Mouse (Mus musculus): Measurements from ENCODE around the gene Tubb2b. TPM values are rescaled to one million over a fixed set of nuclear protein-coding genes. Genes with fewer than 3 reads are reported as not detected.
A peak's percentile ranks its signal among the peaks of the same experiment; 100 is the strongest.

The Tubb2b gene
- polyA plus RNA-seq, 1 experiment from 2014 or later: 15.4 TPM

DNA sequence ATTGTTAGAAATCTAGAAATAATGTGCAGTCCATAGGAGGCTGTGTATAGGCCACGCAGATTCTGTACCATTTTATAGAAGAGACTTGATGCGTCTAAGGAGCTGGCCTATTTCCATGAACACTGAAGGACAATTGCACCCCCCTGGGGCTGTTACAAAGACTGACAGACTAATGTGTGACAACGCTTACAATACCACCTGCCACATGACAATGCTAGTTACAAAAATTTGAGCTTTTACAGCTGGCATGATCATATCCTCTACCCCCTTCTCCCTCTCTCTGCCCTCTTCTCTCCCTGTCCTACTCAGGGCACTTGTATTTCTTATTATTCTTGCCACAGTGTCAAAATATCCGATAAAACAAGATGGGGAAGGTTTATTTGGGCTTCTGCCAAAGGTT, 48.3 kb downstream of the Tubb2b start:
- no peak for ATAC-seq
- TF ChIP-seq CTCF (IDR thresholded peaks at IDR 0.05; ENCODE audit: low read depth): no peak
- Histone ChIP-seq H3K36me3 (ENCODE audit: control insufficient read depth, insufficient read depth) (no peaks in the 10 kb centered on the region), H3K4me2 (replicated peaks; ENCODE audit: low read depth) (no peak overlapping the region), H3K27me3 (replicated peaks; ENCODE audit: control insufficient read depth, insufficient read depth, low read length) (no peaks in the 10 kb centered on the region), H3K27ac (ENCODE audit: low read depth, low read length) (no peak overlapping the region), H3K9me3 (ENCODE audit: control insufficient read depth) (no peaks in the 10 kb centered on the region), H3K9ac (ENCODE audit: low read depth, low read length) (no peak overlapping the region), H3K4me3 (ENCODE audit: low read depth, low read length) (no peak overlapping the region), H3K4me1 (replicated peaks; ENCODE audit: control insufficient read depth, insufficient read depth, low read length) (peaks cover 3% of the 10 kb centered on the region; the same call in 1 of the 2 replicates)
- WGBS: 84% methylated on average over 4 of the region's 4 CpGs

- H3K27me3 ChIP-seq (replicated peaks; ENCODE audit: control insufficient read depth, insufficient read depth, low read length): no peaks in the 10 kb centered on the region
- 69% methylated on average over 3 of the region's 3 CpGs for WGBS
- TF ChIP-seq CTCF (IDR thresholded peaks at IDR 0.05; ENCODE audit: low read depth): no peak
- H3K4me3 ChIP-seq (ENCODE audit: low read depth, low read length): no peak overlapping the region
- H3K27ac ChIP-seq (ENCODE audit: low read depth, low read length): no peak overlapping the region
- peaks cover 3% of the 10 kb centered on the region; the same call in 1 of the 2 replicates for H3K4me1 ChIP-seq (replicated peaks; ENCODE audit: control insufficient read depth, insufficient read depth, low read length)
- no peak overlapping the region for H3K4me2 ChIP-seq (replicated peaks; ENCODE audit: low read depth)
- H3K9ac ChIP-seq (ENCODE audit: low read depth, low read length): no peak overlapping the region
- peak; percentile 64 for ATAC-seq
- no peaks in the 10 kb centered on the region; the same call in 1 of the 2 replicates for H3K36me3 ChIP-seq (ENCODE audit: control insufficient read depth, insufficient read depth)
- H3K9me3 ChIP-seq (ENCODE audit: control insufficient read depth): no peaks in the 10 kb centered on the region
These were observed 50.5 kb downstream of the Tubb2b start for GRCm38 (mm10) chr13:34079801-34080200.

DNA sequence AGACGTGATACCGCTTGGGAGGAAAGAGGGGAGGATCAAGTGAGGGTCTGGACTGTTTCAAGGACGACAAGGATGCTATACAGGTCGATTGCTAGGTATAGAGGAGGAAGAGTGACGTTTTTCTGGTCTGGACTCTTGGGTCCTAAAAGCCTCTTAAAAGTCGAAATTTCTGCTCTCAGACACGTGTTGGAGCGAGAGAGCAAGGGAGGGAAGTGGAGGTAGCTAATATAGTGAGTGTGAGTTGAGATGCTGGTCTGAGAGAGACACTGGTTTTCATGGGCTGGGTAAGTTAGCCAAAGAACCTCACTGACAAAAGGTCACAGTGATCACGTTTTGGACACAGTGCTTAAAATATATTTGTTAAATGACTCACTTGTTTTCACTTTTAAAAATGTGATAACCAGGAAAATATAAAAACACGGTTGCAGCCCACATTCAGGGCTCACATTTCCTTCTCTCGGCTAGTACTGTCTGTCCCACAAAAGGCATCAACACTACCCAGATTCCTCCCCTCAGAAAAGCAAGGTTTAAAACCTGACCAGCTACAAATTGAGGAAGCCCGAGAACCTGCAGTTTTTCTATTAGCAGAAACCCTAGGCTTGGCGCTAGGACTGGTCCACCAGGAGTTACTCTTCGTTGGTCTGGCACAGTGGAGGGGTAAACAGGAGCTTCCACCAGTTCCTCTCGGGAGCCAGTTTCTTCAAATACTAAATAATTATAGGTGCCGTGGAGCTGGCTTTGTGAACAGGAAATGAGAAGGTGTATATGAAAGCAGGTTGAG, 51.6 kb downstream of the Tubb2b start:
- ATAC-seq: no peak
- Histone ChIP-seq H3K27me3 (replicated peaks; ENCODE audit: control insufficient read depth, insufficient read depth, low read length) (no peaks in the 10 kb centered on the region), H3K9me3 (ENCODE audit: control insufficient read depth) (no peaks in the 10 kb centered on the region), H3K4me1 (replicated peaks; ENCODE audit: control insufficient read depth, insufficient read depth, low read length) (0 out of 2 replicates have a peak, but pooled peaks cover 3% of the 10 kb centered on the region), H3K27ac (ENCODE audit: low read depth, low read length) (no peak overlapping the region), H3K36me3 (ENCODE audit: control insufficient read depth, insufficient read depth) (peaks cover 1% of the 10 kb centered on the region), H3K9ac (ENCODE audit: low read depth, low read length) (peak overlapping the region; percentile 74; the same call in 1 of the 2 replicates), H3K4me2 (replicated peaks; ENCODE audit: low read depth) (peak overlapping the region; percentile 99), H3K4me3 (ENCODE audit: low read depth, low read length) (peak overlapping the region; percentile 80; the same call in 1 of the 2 replicates)
- TF ChIP-seq CTCF (IDR thresholded peaks at IDR 0.05; ENCODE audit: low read depth): no peak
- 44% methylated on average over 16 of the region's 16 CpGs for WGBS

DNA sequence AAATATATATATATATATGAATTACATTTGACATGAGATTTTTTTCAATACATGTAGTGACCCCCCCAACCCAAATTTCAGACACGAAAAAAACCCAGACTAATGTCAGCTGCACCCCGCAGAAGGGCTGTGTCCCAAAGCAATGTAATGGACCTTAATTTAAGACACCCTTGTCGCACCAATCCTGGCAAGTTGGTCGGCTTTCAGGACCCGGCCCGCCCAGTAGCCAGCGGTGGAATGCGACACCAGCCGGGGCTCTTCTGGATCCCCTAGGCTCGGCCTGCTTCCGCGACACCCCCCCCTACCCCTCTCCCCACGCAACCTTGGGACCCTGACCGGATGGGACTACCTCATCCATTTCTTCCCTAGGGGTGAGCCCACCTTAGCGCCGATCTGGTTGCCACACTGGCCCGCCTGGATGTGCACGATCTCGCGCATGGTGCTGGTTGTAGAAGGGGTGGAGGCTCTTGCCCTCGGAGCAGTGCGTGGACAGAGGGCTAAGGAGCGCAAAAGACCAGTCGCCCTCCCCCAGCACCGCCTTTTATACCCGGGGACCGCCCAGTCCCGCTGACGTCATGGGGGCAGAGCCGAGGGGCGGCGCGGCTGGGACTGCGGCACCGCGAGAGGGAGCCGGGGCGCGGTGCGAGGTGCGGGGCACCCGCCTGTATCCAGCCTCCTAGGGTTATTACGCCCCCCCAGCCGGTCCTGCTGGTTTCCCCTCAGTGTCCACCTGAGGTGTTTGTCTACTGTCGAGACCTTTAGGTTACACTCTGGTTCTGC, 52.6 kb downstream of the Tubb2b start, which contains the start of gene Tubb2a:
Gene Tubb2a (minus strand): TSS at position 516 of the 780 bp plus-strand sequence.
- peak within 1 kb of the TSS; percentile 71 for H3K27ac ChIP-seq (ENCODE audit: low read depth, low read length)
- no peaks in the 10 kb centered on the region for H3K27me3 ChIP-seq (replicated peaks; ENCODE audit: control insufficient read depth, insufficient read depth, low read length)
- no peaks in the 10 kb centered on the region for H3K9me3 ChIP-seq (ENCODE audit: control insufficient read depth)
- peak; percentile 86 for ATAC-seq
- peak; percentile 83 for TF ChIP-seq CTCF (IDR thresholded peaks at IDR 0.05; ENCODE audit: low read depth)
- H3K4me1 ChIP-seq (replicated peaks; ENCODE audit: control insufficient read depth, insufficient read depth, low read length): 0 out of 2 replicates have a peak, but pooled peaks cover 3% of the 10 kb centered on the region
- H3K36me3 ChIP-seq (ENCODE audit: control insufficient read depth, insufficient read depth): peaks cover 5% of the 10 kb centered on the region
- peak within 1 kb of the TSS; percentile 99 for H3K4me2 ChIP-seq (replicated peaks; ENCODE audit: low read depth)
- peak within 1 kb of the TSS; percentile 80 for H3K4me3 ChIP-seq (ENCODE audit: low read depth, low read length)
- peak within 1 kb of the TSS; percentile 74 for H3K9ac ChIP-seq (ENCODE audit: low read depth, low read length)
- 2% methylated on average over 41 of the region's 45 CpGs for WGBS

Other genes with a start within 250 kb of the Tubb2b start
- 0.09 TPM in 1 of 2 replicates, not detected in the other for gene Serpinb6c, start 224.8 kb downstream of the Tubb2b start, polyA plus RNA-seq (2015; fragmentation: Nextera tagmentation; extraction: Ambion mirVana)
- 27.5 and 28.0 TPM in 2 replicates for gene Nqo2, start 165.8 kb downstream of the Tubb2b start, polyA plus RNA-seq (2015; fragmentation: Nextera tagmentation; extraction: Ambion mirVana)
- gene Ripk1, start 128.1 kb downstream of the Tubb2b start, polyA plus RNA-seq (2015; fragmentation: Nextera tagmentation; extraction: Ambion mirVana): 25.0 and 27.7 TPM in 2 replicates
- gene Serpinb6a, start 127.7 kb downstream of the Tubb2b start, polyA plus RNA-seq (2015; fragmentation: Nextera tagmentation; extraction: Ambion mirVana): 364 and 373 TPM in 2 replicates
- 51.5 and 58.2 TPM in 2 replicates for gene Bphl, start 92.9 kb downstream of the Tubb2b start, polyA plus RNA-seq (2015; fragmentation: Nextera tagmentation; extraction: Ambion mirVana)
- gene Tubb2a, start 52.5 kb downstream of the Tubb2b start, polyA plus RNA-seq (2015; fragmentation: Nextera tagmentation; extraction: Ambion mirVana): 218 and 292 TPM in 2 replicates
- 62.8 and 69.8 TPM in 2 replicates for gene Psmg4, start 32.5 kb upstream of the Tubb2b start, polyA plus RNA-seq (2015; fragmentation: Nextera tagmentation; extraction: Ambion mirVana)
- 3.4 and 3.8 TPM in 2 replicates for gene Slc22a23, start 214.7 kb upstream of the Tubb2b start, polyA plus RNA-seq (2015; fragmentation: Nextera tagmentation; extraction: Ambion mirVana)